Mouse (Mus musculus) neural tube, embryonic 14.5 days (tissue): Measurements from ENCODE around the gene Wrap53. TPM values are rescaled to one million over a fixed set of nuclear protein-coding genes. Genes with fewer than 3 reads are reported as not detected.

ENCODE experiments used
- ATAC-seq: fragments of 200-750 bp; cut with Nextera tagmentation; 2 replicates; pipeline ENCODE4 v1.8.0; 2017; ENCODE audit warnings: low read depth, mild to moderate bottlenecking, moderate TSS enrichment, moderate library complexity
- H3K27ac ChIP-seq: fragments of 300-500 bp; sonication (generic); 2 replicates; pipeline ENCODE4 v1.5.1; 2014; ENCODE audit warnings: low read depth, mild to moderate bottlenecking, control low read depth, low read length, moderate library complexity, mixed read lengths
- H3K27me3 ChIP-seq: fragments of 300-500 bp; sonication (generic); 2 replicates; pipeline ENCODE4 v1.6.1; 2014; ENCODE audit warnings: low read length; ENCODE audit not compliant: control insufficient read depth, insufficient read depth
- H3K36me3 ChIP-seq: fragments of 300-500 bp; sonication (generic); 2 replicates; pipeline ENCODE4 v1.6.1; 2014; ENCODE audit warnings: low read length, mixed read lengths; ENCODE audit not compliant: control insufficient read depth, insufficient read depth
- H3K4me1 ChIP-seq: fragments of 300-500 bp; sonication (generic); 2 replicates; pipeline ENCODE4 v1.6.1; 2014; ENCODE audit warnings: low read length; ENCODE audit not compliant: control insufficient read depth, insufficient read depth
- H3K4me2 ChIP-seq: fragments of 300-500 bp; sonication (generic); 2 replicates; pipeline ENCODE4 v1.6.1; 2014; ENCODE audit warnings: mild to moderate bottlenecking, low read depth, low read length, control low read depth
- H3K4me3 ChIP-seq: fragments of 300-500 bp; sonication (generic); 2 replicates; pipeline ENCODE4 v1.5.1; 2014; ENCODE audit warnings: low read depth, low read length, control low read depth, mixed read lengths
- H3K9ac ChIP-seq: fragments of 300-500 bp; sonication (generic); replicated peaks from 2 replicates; pipeline ENCODE4 v1.6.1; 2014; ENCODE audit warnings: low read depth, mild to moderate bottlenecking, control low read depth, low read length, mixed read lengths
- H3K9me3 ChIP-seq: fragments of 300-500 bp; sonication (generic); 2 replicates; pipeline ENCODE4 v1.6.1; 2016; ENCODE audit warnings: low read length; ENCODE audit not compliant: control insufficient read depth
- WGBS: fragments of 180-500 bp; shearing (Covaris S2); extraction: QIAGEN DNeasy Blood & Tissue Kit; methylation state at CpG from one replicate; pipeline ENCODE4 v1.1.7; 2014; 5-methylcytosine and 5-hydroxymethylcytosine counted together
- polyA plus RNA-seq: library from polyadenylated mRNA; unstranded; fragments of >200 nt; fragmentation: Nextera tagmentation; extraction: Ambion mirVana; gene quantifications from 2 replicates; pipeline ENCODE4 v1.2.1, GENCODE M21; 2014

Gene Wrap53
- polyA plus RNA-seq, 1 experiment from 2014 or later: 17.3 TPM

DNA sequence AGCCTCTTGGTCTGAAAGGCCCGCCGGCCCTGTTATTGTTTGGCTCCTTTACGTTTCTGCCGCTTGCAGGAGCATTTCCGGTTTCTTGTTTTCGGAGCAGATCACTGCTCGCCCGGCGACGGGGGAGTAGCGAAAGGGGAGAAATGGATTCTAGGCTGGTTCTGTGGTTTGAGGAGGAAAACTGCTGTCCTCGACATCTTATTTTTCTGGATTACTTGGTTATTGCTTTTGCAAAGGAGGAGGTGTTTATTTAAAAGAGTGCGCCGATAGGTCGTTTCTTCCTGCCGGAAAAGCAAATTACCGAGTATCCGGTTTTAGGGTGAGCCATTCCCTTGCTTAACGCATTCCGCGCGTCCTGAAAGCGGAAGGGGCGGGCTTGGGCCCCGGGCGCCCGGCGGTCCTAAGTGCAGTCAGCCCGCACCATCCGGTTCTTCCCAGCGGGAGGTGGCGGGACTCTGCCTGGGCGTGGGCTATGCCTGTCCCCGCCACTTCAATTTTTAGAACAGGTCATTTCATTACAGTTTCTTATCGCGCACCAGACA lies 1.2 kb upstream of the Wrap53 start:
- H3K9me3 ChIP-seq: no peaks in the 10 kb centered on the region
- peak overlapping the region; percentile 73 for H3K4me3 ChIP-seq
- under 1% methylated on average over 36 of the region's 36 CpGs for WGBS
- peak overlapping the region; percentile 69 for H3K9ac ChIP-seq
- H3K27me3 ChIP-seq: no peaks in the 10 kb centered on the region
- H3K4me1 ChIP-seq: peaks cover 28% of the 10 kb centered on the region
- H3K27ac ChIP-seq: peak overlapping the region; percentile 91
- peak; percentile 75 for ATAC-seq
- no peaks in the 10 kb centered on the region for H3K36me3 ChIP-seq
- H3K4me2 ChIP-seq: peak overlapping the region; percentile 54

- H3K9ac ChIP-seq: peak overlapping the region; percentile 69
- no peaks in the 10 kb centered on the region for H3K27me3 ChIP-seq
- H3K27ac ChIP-seq: peak overlapping the region; percentile 91
- no peaks in the 10 kb centered on the region for H3K9me3 ChIP-seq
- H3K4me3 ChIP-seq: peak overlapping the region; percentile 73
- under 1% methylated on average over 25 of the region's 25 CpGs for whole genome bisulfite sequencing
- H3K4me2 ChIP-seq: peak overlapping the region; percentile 54
- ATAC-seq: peak; percentile 6; the same call in 1 of the 2 replicates
- peaks cover 32% of the 10 kb centered on the region for H3K4me1 ChIP-seq
- H3K36me3 ChIP-seq: no peaks in the 10 kb centered on the region
These were observed 604 bp upstream of the Wrap53 start for GRCm38 (mm10) chr11:69580572-69581146.

GRCm38 (mm10) chr11:69579128-69580017 lies 682 bp downstream of the Wrap53 start:
- H3K27ac ChIP-seq: peak overlapping the region; percentile 91
- peak overlapping the region; percentile 74 for H3K9ac ChIP-seq
- peak overlapping the region; percentile 88 for H3K4me2 ChIP-seq
- H3K27me3 ChIP-seq: no peaks in the 10 kb centered on the region
- peaks cover 32% of the 10 kb centered on the region for H3K4me1 ChIP-seq
- 0 out of 2 replicates have a peak, but pooled peaks cover 5% of the 10 kb centered on the region for H3K36me3 ChIP-seq
- H3K9me3 ChIP-seq: no peaks in the 10 kb centered on the region
- WGBS: 2% methylated on average over 39 of the region's 39 CpGs
- peak; percentile 93 for ATAC-seq
- peak overlapping the region; percentile 73 for H3K4me3 ChIP-seq

- 16% methylated on average over 15 of the region's 15 CpGs for WGBS
- ATAC-seq: no peak
- peaks cover 32% of the 10 kb centered on the region for H3K4me1 ChIP-seq
These were observed 1.8 kb downstream of the Wrap53 start for GRCm38 (mm10) chr11:69578301-69578700.

DNA sequence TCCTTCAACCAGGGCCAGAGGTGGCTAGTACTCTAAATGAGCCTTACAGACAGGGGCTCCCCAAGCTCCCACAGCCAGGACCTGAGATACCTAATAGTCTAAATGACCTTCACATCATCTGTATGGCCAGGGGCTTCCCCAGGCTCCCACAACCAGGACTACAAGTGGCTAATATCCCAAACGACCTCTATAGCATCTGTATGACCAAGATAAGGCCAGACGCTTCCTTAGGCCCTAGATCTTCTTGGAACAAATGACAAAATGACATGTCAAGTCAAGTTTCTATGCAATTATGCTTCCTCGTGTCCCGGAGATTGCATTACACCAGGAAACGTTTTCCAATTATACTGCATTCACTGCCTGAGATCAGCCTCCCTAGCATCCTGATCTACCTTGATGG lies 3.7 kb downstream of the Wrap53 start:
- 0 out of 2 replicates have a peak, but pooled peaks cover 6% of the 10 kb centered on the region for H3K36me3 ChIP-seq
- no peak for ATAC-seq
- no peaks in the 10 kb centered on the region for H3K27me3 ChIP-seq
- H3K4me1 ChIP-seq: peaks cover 23% of the 10 kb centered on the region
- H3K9me3 ChIP-seq: no peaks in the 10 kb centered on the region
- H3K9ac ChIP-seq: no peak overlapping the region
- H3K4me3 ChIP-seq: no peak overlapping the region
- no peak overlapping the region for H3K27ac ChIP-seq
- no peak overlapping the region for H3K4me2 ChIP-seq
- 84% methylated on average over 5 of the region's 5 CpGs for WGBS

More at GRCm38 (mm10) chr11:69578301-69578700, 1.8 kb downstream of the Wrap53 start:
- H3K4me2 ChIP-seq: peak overlapping the region; percentile 88
- H3K4me3 ChIP-seq: peak overlapping the region; percentile 73
- H3K36me3 ChIP-seq: 0 out of 2 replicates have a peak, but pooled peaks cover 6% of the 10 kb centered on the region
- H3K27ac ChIP-seq: no peak overlapping the region
- no peaks in the 10 kb centered on the region for H3K9me3 ChIP-seq
- peak overlapping the region; percentile 74 for H3K9ac ChIP-seq
- no peaks in the 10 kb centered on the region for H3K27me3 ChIP-seq

DNA sequence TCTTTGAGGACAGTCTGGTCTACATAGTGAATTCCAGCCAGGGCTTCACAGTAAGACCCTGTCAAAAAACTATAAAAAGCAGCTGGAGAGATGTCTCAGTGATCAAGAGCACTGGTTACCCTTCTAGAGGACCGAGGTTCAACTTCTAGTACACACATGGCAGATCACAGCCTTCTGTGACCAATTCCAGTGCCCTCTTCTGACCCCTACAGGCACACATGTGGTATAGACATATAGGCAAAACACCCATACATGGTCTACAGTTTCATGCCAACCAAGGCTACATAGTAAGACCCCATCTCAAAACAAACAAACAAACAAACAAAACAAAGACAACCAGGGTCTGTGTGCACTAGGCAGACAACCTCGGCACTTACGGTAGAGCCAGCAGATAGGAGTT lies 4.8 kb downstream of the Wrap53 start:
- Histone ChIP-seq H3K9me3 (no peaks in the 10 kb centered on the region), H3K4me3 (no peak overlapping the region), H3K27ac (no peak overlapping the region), H3K27me3 (no peaks in the 10 kb centered on the region), H3K4me1 (peaks cover 23% of the 10 kb centered on the region), H3K4me2 (no peak overlapping the region), H3K9ac (no peak overlapping the region), H3K36me3 (0 out of 2 replicates have a peak, but pooled peaks cover 6% of the 10 kb centered on the region)
- 72% methylated on average over 3 of the region's 3 CpGs for WGBS
- no peak for ATAC-seq

DNA sequence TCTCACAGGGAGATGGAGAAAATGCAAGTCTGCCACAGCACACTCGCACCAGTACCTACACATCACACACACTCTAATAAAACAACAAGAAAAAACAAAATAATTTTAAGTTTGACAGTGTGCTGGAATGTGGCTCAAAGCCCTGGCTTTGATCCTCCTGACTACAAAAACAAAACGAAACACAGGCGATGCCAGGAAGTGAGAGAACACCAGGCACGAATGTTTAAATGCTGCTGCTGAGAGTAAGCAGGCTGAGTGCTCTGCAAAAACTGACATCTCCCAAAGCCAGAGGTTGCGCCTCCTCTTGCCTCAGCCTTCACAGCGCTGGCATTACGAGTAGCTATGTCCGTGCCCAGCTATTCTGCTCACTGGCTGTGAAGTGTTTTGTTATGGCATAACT lies 14.9 kb downstream of the Wrap53 start:
- Histone ChIP-seq H3K27me3 (no peaks in the 10 kb centered on the region), H3K36me3 (peaks cover 7% of the 10 kb centered on the region)
- 85% methylated on average over 8 of the region's 8 CpGs for WGBS

GRCm38 (mm10) chr11:69564391-69564790 lies 15.7 kb downstream of the Wrap53 start:
- no peak for ATAC-seq
- Histone ChIP-seq H3K9me3 (no peaks in the 10 kb centered on the region), H3K4me2 (no peak overlapping the region), H3K9ac (no peak overlapping the region), H3K36me3 (peaks cover 7% of the 10 kb centered on the region), H3K4me1 (peaks cover 17% of the 10 kb centered on the region), H3K27me3 (no peaks in the 10 kb centered on the region; the same call in 1 of the 2 replicates), H3K4me3 (no peak overlapping the region), H3K27ac (no peak overlapping the region)
- WGBS: 46% methylated on average over 3 of the region's 3 CpGs

More for the DNA sequence above, 14.9 kb downstream of the Wrap53 start:
- no peak for ATAC-seq
- H3K27ac ChIP-seq: no peak overlapping the region
- no peaks in the 10 kb centered on the region for H3K9me3 ChIP-seq
- no peak overlapping the region for H3K4me3 ChIP-seq
- H3K4me2 ChIP-seq: no peak overlapping the region
- H3K9ac ChIP-seq: no peak overlapping the region
- peaks cover 15% of the 10 kb centered on the region for H3K4me1 ChIP-seq
